Mouse (Mus musculus): ENCODE measurements at regions not wholly inside any gene's neighbourhood (a gene's known extent, or its start where the extent isn't known, plus 50 kb on each side); places are given as distances from the start of the nearest gene placed in this dataset.
A peak's percentile ranks its signal among the peaks of the same experiment; 100 is the strongest.

GRCm38 (mm10) chr15:8582676-8583075 lies 62.9 kb upstream of the Gm2310 start:
- no peak for DNase-seq

- no peak for DNase-seq
Measured at GRCm38 (mm10) chr15:8581146-8581913, 61.6 kb upstream of the Gm2310 start.

GRCm38 (mm10) chr15:8580077-8580476 lies 60.3 kb upstream of the Gm2310 start:
- DNase-seq = no peak

- peak in 1 of 2 experiments; percentile 69 for DNase-seq
Measured at GRCm38 (mm10) chr15:8577480-8577881, 57.7 kb upstream of the Gm2310 start.

GRCm38 (mm10) chr15:8576975-8577374 lies 57.2 kb upstream of the Gm2310 start:
- DNase-seq = no peak

- peak; percentile 16 to 54 for DNase-seq
Measured at GRCm38 (mm10) chr15:8569617-8570016, 49.9 kb upstream of the Gm2310 start.
